ENCODE assay signal across 23 mouse cellular contexts in genomic region chr15:88684039-88684438, GRCm38 (mm10). TPM values are rescaled to one million over a fixed set of nuclear protein-coding genes. Genes with fewer than 3 reads are reported as not detected.
DNase-seq lines count a peak whose midpoint lies in the region; TF ChIP-seq lines count a peak whose summit lies in the region.
"Had no signal": no experiment of that assay in that cellular context is flagged by ENCODE, and none has a peak within 500 bp of the region (broad histone marks: within the 10 kb centered on the region; RNA-seq: fewer than 3 reads in every experiment).

No protein-coding gene starts in this region.

- H3K4me3 ChIP-seq in bone marrow, adult 2 months (replicated peaks; ENCODE audit: control insufficient read depth, low read depth, low read length) = no peak overlapping the region
- H3K4me3 ChIP-seq in gastrocnemius, adult 2 months = no peak overlapping the region
- H3K4me3 ChIP-seq in thymus, adult 2 months (ENCODE audit: control insufficient read depth, insufficient read depth, low read length) = no peak overlapping the region
- H3K4me3 ChIP-seq: forebrain, embryonic 10.5 days; forebrain, embryonic 13.5 days; hindbrain, embryonic 10.5 days; hindbrain, embryonic 13.5 days; intestine, embryonic 15.5 days had no signal

- no peak for TF ChIP-seq CTCF in bone marrow, adult 2 months (IDR thresholded peaks at IDR 0.05; ENCODE audit: control insufficient read depth, insufficient read depth, low read length)
- no peak for TF ChIP-seq CTCF in gastrocnemius, adult 2 months (IDR thresholded peaks at IDR 0.05)
- no peak for TF ChIP-seq CTCF in thymus, adult 2 months (IDR thresholded peaks at IDR 0.05; ENCODE audit: borderline replicate concordance, control insufficient read depth, extremely low read depth, insufficient read depth, low read length, poor library complexity)

- WGBS in bone marrow, adult 2 months = 77% methylated on average over 6 of the region's 6 CpGs
- WGBS in thymus, adult 2 months = 69% methylated on average over 6 of the region's 6 CpGs

- intact Hi-C loops in heart, postnatal 10 days (cut with DNase I) = no loop called here
- intact Hi-C loops in gastrocnemius, adult 2 months (cut with DNase I) = no loop called here

- H3K36me3 ChIP-seq in thymus, adult 2 months (ENCODE audit: control insufficient read depth, insufficient read depth, low read length) = peaks cover 25% of the 10 kb centered on the region

- H3K27me3 ChIP-seq in thymus, adult 2 months (ENCODE audit: control insufficient read depth, insufficient read depth, low read length) = no peaks in the 10 kb centered on the region
- H3K27me3 ChIP-seq: CH12.LX; forebrain, embryonic 13.5 days; hindbrain, embryonic 13.5 days; intestine, embryonic 15.5 days; Patski had no signal

- DNase-seq in heart, adult 11 months = peak; percentile 84
- no peak for DNase-seq in heart, postnatal 10 days
- DNase-seq in R1 (ENCODE audit: low read depth, low spot score) = peak; percentile 86
- no peak for DNase-seq in gastrocnemius, adult 2 months
- no peak for DNase-seq in thymus, adult 2 months
- DNase-seq in gastrocnemius, postnatal 10 days = no peak
- DNase-seq: adrenal gland, adult 2 months; adrenal gland, postnatal 25 days; B cell, adult 2 months; cerebellum, adult 18-20 months; cerebellum, adult 9-10 months; cerebellum, postnatal 14 days; gastrocnemius, postnatal 25 days; heart, postnatal 36 days; kidney, adult 11 months had no signal

- TF ChIP-seq POLR2A in bone marrow, adult 2 months (IDR thresholded peaks at IDR 0.05; ENCODE audit: borderline replicate concordance, control insufficient read depth, low read depth, low read length) = no peak
- TF ChIP-seq POLR2A in thymus, adult 2 months (IDR thresholded peaks at IDR 0.05; ENCODE audit: control insufficient read depth, extremely low read depth, insufficient read depth, low read length, poor library complexity) = no peak

- peak overlapping the region; percentile 50; the same call in 1 of the 2 replicates for H3K27ac ChIP-seq in bone marrow, adult 2 months (ENCODE audit: control insufficient read depth, insufficient read depth, low read depth, low read length, poor library complexity)
- H3K27ac ChIP-seq in gastrocnemius, adult 2 months = no peak overlapping the region
- H3K27ac ChIP-seq in thymus, adult 2 months (ENCODE audit: control insufficient read depth, insufficient read depth, low read length) = no peak overlapping the region
- H3K27ac ChIP-seq: forebrain, embryonic 10.5 days; forebrain, embryonic 13.5 days; hindbrain, embryonic 10.5 days; hindbrain, embryonic 13.5 days; intestine, embryonic 15.5 days had no signal

- H3K4me1 ChIP-seq in bone marrow, adult 2 months (ENCODE audit: control insufficient read depth, insufficient read depth, low read length) = no peaks in the 10 kb centered on the region; the same call in 1 of the 2 replicates
- H3K4me1 ChIP-seq in thymus, adult 2 months (replicated peaks; ENCODE audit: control insufficient read depth, insufficient read depth, low read length) = no peaks in the 10 kb centered on the region
- H3K4me1 ChIP-seq: forebrain, embryonic 10.5 days; hindbrain, embryonic 10.5 days; intestine, embryonic 15.5 days had no signal

RNA-seq across cellular contexts. Expression of gene Brd1, which starts 50.0 kb away (rescaled TPM):
- total RNA-seq in heart, postnatal 10 days (2021) = 10 to 100 TPM; 38.6 to 39.6 TPM
- 18.4 and 29.1 TPM in 2 replicates for polyA plus RNA-seq in bone marrow, adult 2 months (2011; ENCODE audit: insufficient read depth, insufficient read length, low replicate concordance, missing spikeins)
- total RNA-seq in gastrocnemius, adult 2 months (2021) = 10 to 100 TPM; 25.0 to 25.4 TPM
- 35.8 and 38.4 TPM in 2 replicates for polyA plus RNA-seq in thymus, adult 2 months (2012; rRNA removed)
- total RNA-seq in gastrocnemius, postnatal 10 days (2021) = 10 to 100 TPM; 26.5 to 33.4 TPM

Comparison
In these comparisons a context has a peak if more than half of its experiments do, and no peak if none do; other contexts are left out.
1. DNase-seq: peak in heart, adult 11 months (single experiment) and R1 (single experiment); none in heart, postnatal 10 days (0 of 2), gastrocnemius, adult 2 months (single experiment), thymus, adult 2 months (single experiment) and gastrocnemius, postnatal 10 days (single experiment).